Mouse (Mus musculus): ENCODE measurements around the gene Lysmd4. TPM values are rescaled to one million over a fixed set of nuclear protein-coding genes. Genes with fewer than 3 reads are reported as not detected.

Lysmd4 gene
- polyA plus RNA-seq (2012; ENCODE audit: low replicate concordance) = 2.9 and 3.7 TPM in 2 replicates

GRCm38 (mm10) chr7:67222220-67222862 lies at the start of gene Lysmd4:
Lysmd4 (plus strand) TSS chr7:67222544.

Other genes with a start within 250 kb of the Lysmd4 start
- gene Mef2a, start 150.3 kb downstream of the Lysmd4 start, polyA plus RNA-seq (2012; ENCODE audit: low replicate concordance) = 14.8 and 17.9 TPM in 2 replicates

All from hematopoietic multipotent progenitor cell, adult 10-12 weeks (in vitro differentiated cells).